In genomic region chr4:82608768-82609610, GRCm38 (mm10) we compare ENCODE assay signal across 20 mouse cellular contexts.
DNase-seq lines count a peak whose midpoint lies in the region; ATAC-seq and TF ChIP-seq lines count a peak whose summit lies in the region.
"Had no signal": no experiment of that assay in that cellular context is flagged by ENCODE, and none has a peak within 500 bp of the region (broad histone marks: within the 10 kb centered on the region; RNA-seq: fewer than 3 reads in every experiment).

No protein-coding gene starts in this region.

- H3K27me3 ChIP-seq in heart, postnatal 0 days (ENCODE audit: control insufficient read depth, insufficient read depth, low read length), result no peaks in the 10 kb centered on the region
- no peaks in the 10 kb centered on the region for H3K27me3 ChIP-seq in lung, embryonic 14.5 days (ENCODE audit: insufficient read depth, low read length)
- H3K27me3 ChIP-seq: heart, embryonic 15.5 days; Patski had no signal

- ATAC-seq in heart, postnatal 0 days (ENCODE audit: insufficient read depth, low read depth), result peak; percentile 24; the same call in 1 of the 2 replicates
- ATAC-seq in lung, embryonic 14.5 days (ENCODE audit: insufficient read depth), result no peak
- ATAC-seq: forebrain, embryonic 16.5 days; hindbrain, postnatal 0 days; intestine, postnatal 0 days had no signal

- no peaks in the 10 kb centered on the region for H3K36me3 ChIP-seq in heart, postnatal 0 days (replicated peaks; ENCODE audit: control insufficient read depth, insufficient read depth, low read length)
- H3K36me3 ChIP-seq in lung, embryonic 14.5 days (ENCODE audit: insufficient read depth), result no peaks in the 10 kb centered on the region
- H3K36me3 ChIP-seq: heart, embryonic 15.5 days; hindbrain, embryonic 10.5 days had no signal

- no peak overlapping the region for H3K27ac ChIP-seq in heart, postnatal 0 days (ENCODE audit: low read depth)
- H3K27ac ChIP-seq in lung, embryonic 14.5 days (ENCODE audit: low read depth), result no peak overlapping the region
- H3K27ac ChIP-seq: heart, embryonic 15.5 days; hindbrain, embryonic 10.5 days; hindbrain, postnatal 0 days; left cerebral cortex, adult 2 months; stomach, postnatal 0 days had no signal

- no peak for TF ChIP-seq CTCF in heart, postnatal 0 days (IDR thresholded peaks at IDR 0.05; ENCODE audit: low read depth)
- no peak for TF ChIP-seq CTCF in lung, embryonic 14.5 days (IDR thresholded peaks at IDR 0.05; ENCODE audit: low read depth)

- DNase-seq in heart, postnatal 0 days (ENCODE audit: low spot score), result no peak
- no peak for DNase-seq in heart, postnatal 14 days
- DNase-seq in lung, embryonic 14.5 days, result peak; percentile 27
- no peak for DNase-seq in lung, postnatal 36 days
- DNase-seq in NIH3T3 (ENCODE audit: low read depth), result peak; percentile 61
- DNase-seq in mesoderm, embryonic 11.5 days (ENCODE audit: low read depth, low spot score), result peak; percentile 42
- DNase-seq in layer of hippocampus, adult 11-12 months (ENCODE audit: low spot score), result no peak
- DNase-seq: adrenal gland, adult 8-10 months; cerebellum, adult 9-10 months; left cerebral cortex, postnatal 4 days; liver; midbrain, embryonic 14.5 days had no signal

- no peak overlapping the region for H3K9ac ChIP-seq in heart, postnatal 0 days (replicated peaks; ENCODE audit: low read depth, low read length)
- no peak overlapping the region for H3K9ac ChIP-seq in lung, embryonic 14.5 days
- H3K9ac ChIP-seq: heart, embryonic 15.5 days had no signal

- TF ChIP-seq EP300 in heart, postnatal 0 days (IDR thresholded peaks at IDR 0.05; ENCODE audit: low read depth), result no peak

- H3K9me3 ChIP-seq in heart, postnatal 0 days (replicated peaks; ENCODE audit: control insufficient read depth, low read length), result no peaks in the 10 kb centered on the region
- no peaks in the 10 kb centered on the region for H3K9me3 ChIP-seq in lung, embryonic 14.5 days (ENCODE audit: low read depth, low read length)
- H3K9me3 ChIP-seq: heart, embryonic 15.5 days; hindbrain, embryonic 10.5 days had no signal

- intact Hi-C loops in heart, postnatal 14 days (cut with DNase I), result no loop called here

- H3K4me3 ChIP-seq in heart, postnatal 0 days (ENCODE audit: low read depth, low read length), result no peak overlapping the region
- no peak overlapping the region for H3K4me3 ChIP-seq in lung, embryonic 14.5 days (ENCODE audit: low read depth, low read length)
- H3K4me3 ChIP-seq: heart, embryonic 15.5 days; hindbrain, embryonic 10.5 days; left cerebral cortex, adult 2 months had no signal

- WGBS in heart, postnatal 0 days, result 62% methylated on average over 9 of the region's 9 CpGs
- 57% methylated on average over 9 of the region's 9 CpGs for WGBS in lung, embryonic 14.5 days

- H3K4me1 ChIP-seq in heart, postnatal 0 days (ENCODE audit: control insufficient read depth, insufficient read depth), result no peaks in the 10 kb centered on the region
- H3K4me1 ChIP-seq in lung, embryonic 14.5 days (ENCODE audit: insufficient read depth), result peaks cover 8% of the 10 kb centered on the region; the same call in 1 of the 2 replicates

- H3K4me2 ChIP-seq in heart, postnatal 0 days (ENCODE audit: low read depth, low read length), result no peak overlapping the region
- no peak overlapping the region for H3K4me2 ChIP-seq in lung, embryonic 14.5 days
- H3K4me2 ChIP-seq: heart, embryonic 15.5 days had no signal

Comparison
In these comparisons a context has a peak if more than half of its experiments do, and no peak if none do; other contexts are left out.
1. DNase-seq: peak in lung, embryonic 14.5 days (single experiment), NIH3T3 (single experiment) and mesoderm, embryonic 11.5 days (single experiment); none in heart, postnatal 0 days (single experiment), heart, postnatal 14 days (0 of 2), lung, postnatal 36 days (single experiment) and layer of hippocampus, adult 11-12 months (single experiment).